Mouse (Mus musculus): ENCODE data around the gene Olfr390. TPM values are rescaled to one million over a fixed set of nuclear protein-coding genes. Genes with fewer than 3 reads are reported as not detected.

Olfr390 gene
- not detected for total RNA-seq (2021)

- DNase-seq = no peak
Measured at GRCm38 (mm10) chr11:73782664-73783063, at the start of gene Olfr390. Olfr390 (plus strand) TSS chr11:73782964.

DNA sequence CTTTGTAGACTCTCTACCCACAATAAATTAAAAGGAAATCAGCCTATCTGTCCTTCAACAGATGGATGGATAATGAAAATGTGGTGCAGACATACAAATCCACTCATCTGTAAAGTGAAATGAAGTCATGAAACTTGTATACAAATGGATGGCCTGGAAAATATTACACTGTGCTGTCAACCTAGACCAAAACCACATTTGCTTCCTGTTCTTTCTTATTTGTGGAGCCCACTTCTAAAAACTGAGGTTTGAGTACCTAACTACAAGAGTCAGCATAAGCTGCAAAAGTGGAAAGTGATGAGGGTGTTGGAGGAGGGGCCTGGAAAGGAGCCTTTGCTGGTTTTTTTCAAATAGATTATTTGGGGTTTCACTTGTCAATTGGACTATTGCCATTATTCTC, 23.6 kb upstream of the Olfr390 start:
- no peak for DNase-seq

DNA sequence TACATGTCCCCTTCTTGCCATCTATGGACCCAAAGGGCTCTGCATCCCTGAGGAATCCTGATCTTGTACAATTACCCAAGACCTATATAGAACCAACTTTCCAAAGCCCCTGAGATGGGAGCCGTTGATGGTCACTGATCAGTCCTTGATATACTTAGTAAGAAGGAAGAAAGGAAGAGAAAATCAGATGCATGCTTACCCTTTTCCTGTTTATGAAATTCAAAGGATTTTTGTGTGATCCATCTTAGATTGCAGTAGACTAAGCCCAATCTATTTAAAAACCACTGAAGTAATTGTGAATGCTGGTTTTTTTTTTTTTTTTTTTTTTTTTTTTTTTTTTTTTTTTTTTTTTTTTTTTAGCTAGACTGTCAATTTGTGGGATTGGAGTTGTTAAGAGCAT, 2.2 kb upstream of the Olfr390 start, which contains the start of gene Olfr389:
Olfr389 (minus strand) TSS at position 101 of the 400 bp plus-strand sequence.
- DNase-seq = no peak

- no peak for DNase-seq
Measured at GRCm38 (mm10) chr11:73802952-73803351, 20.2 kb downstream of the Olfr390 start, which contains the start of gene Olfr391-ps. Olfr391-ps (minus strand) TSS chr11:73803052.

GRCm38 (mm10) chr11:73816949-73817348, 34.2 kb downstream of the Olfr390 start, which contains the start of gene Olfr392:
Olfr392 (minus strand) TSS chr11:73817049.
- DNase-seq = no peak

Other genes with a start within 250 kb of the Olfr390 start
- not detected for gene Olfr385, start 190.0 kb upstream of the Olfr390 start, total RNA-seq (2021)
- not detected for gene Olfr384, start 184.4 kb upstream of the Olfr390 start, total RNA-seq (2021)
- gene Zfp735, start 94.2 kb upstream of the Olfr390 start, total RNA-seq (2021) = not detected
- not detected for gene Olfr389, start 2.3 kb upstream of the Olfr390 start, total RNA-seq (2021)
- gene Olfr391-ps, start 20.1 kb downstream of the Olfr390 start, total RNA-seq (2021) = not detected
- not detected for gene Olfr392, start 34.1 kb downstream of the Olfr390 start, total RNA-seq (2021)
- not detected for gene Olfr393, start 68.5 kb downstream of the Olfr390 start, total RNA-seq (2021)
- gene Olfr394, start 107.8 kb downstream of the Olfr390 start, total RNA-seq (2021) = not detected
- gene Olfr395, start 126.3 kb downstream of the Olfr390 start, total RNA-seq (2021) = not detected
- not detected for gene Olfr23, start 153.7 kb downstream of the Olfr390 start, total RNA-seq (2021)
- not detected for gene Olfr397, start 177.9 kb downstream of the Olfr390 start, total RNA-seq (2021)
- not detected for gene Olfr398, start 207.4 kb downstream of the Olfr390 start, total RNA-seq (2021)